Mouse (Mus musculus): ENCODE data around the gene Znhit1. TPM values are rescaled to one million over a fixed set of nuclear protein-coding genes. Genes with fewer than 3 reads are reported as not detected.

Gene Znhit1
- 104 and 114 TPM in 2 replicates for polyA plus RNA-seq (2014; fragmentation: Nextera tagmentation; extraction: Ambion mirVana)

DNA sequence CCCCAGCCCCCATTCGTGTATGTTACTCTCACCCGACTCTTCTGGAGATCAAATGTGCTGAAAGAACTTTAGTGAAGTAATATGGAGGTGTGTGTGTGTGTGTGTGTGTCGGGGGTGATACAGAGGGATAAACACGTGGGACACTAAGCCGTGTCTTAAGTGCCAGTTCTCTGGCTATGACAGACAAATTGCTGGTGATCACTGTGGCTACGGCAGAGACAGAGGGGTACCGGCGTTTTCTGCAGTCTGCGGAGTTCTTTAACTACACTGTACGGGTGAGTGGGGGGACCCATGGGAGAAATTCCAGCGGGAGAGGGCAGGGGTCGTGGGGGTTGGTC, at the start of gene Znhit1:
Znhit1 (minus strand) TSS at position 88 of the 338 bp plus-strand sequence.
- peaks cover 22% of the 10 kb centered on the region for H3K36me3 ChIP-seq (ENCODE audit: control insufficient read depth, insufficient read depth, low read length)
- peak within 1 kb of the TSS; percentile 97 for H3K27ac ChIP-seq (replicated peaks; ENCODE audit: low read depth, low read length)
- H3K4me2 ChIP-seq (ENCODE audit: low read depth, severe bottlenecking) = peak within 1 kb of the TSS; percentile 79
- peaks cover 10% of the 10 kb centered on the region; the same call in 1 of the 2 replicates for H3K4me1 ChIP-seq (ENCODE audit: control insufficient read depth, insufficient read depth, low read length)
- 11% methylated on average over 12 of the region's 12 CpGs for WGBS
- H3K27me3 ChIP-seq (ENCODE audit: control insufficient read depth, insufficient read depth, low read length) = no peaks in the 10 kb centered on the region
- DNase-seq (ENCODE audit: low spot score) = no peak
- H3K9me3 ChIP-seq (ENCODE audit: control insufficient read depth, low read length) = no peaks in the 10 kb centered on the region
- H3K4me3 ChIP-seq (ENCODE audit: low read depth, low read length) = peak within 1 kb of the TSS; percentile 91
- ATAC-seq (ENCODE audit: insufficient number of reproducible peaks, low FRiP score, low TSS enrichment, low read depth) = no peak
- peak within 1 kb of the TSS; percentile 92 for H3K9ac ChIP-seq (ENCODE audit: low read length)

DNA sequence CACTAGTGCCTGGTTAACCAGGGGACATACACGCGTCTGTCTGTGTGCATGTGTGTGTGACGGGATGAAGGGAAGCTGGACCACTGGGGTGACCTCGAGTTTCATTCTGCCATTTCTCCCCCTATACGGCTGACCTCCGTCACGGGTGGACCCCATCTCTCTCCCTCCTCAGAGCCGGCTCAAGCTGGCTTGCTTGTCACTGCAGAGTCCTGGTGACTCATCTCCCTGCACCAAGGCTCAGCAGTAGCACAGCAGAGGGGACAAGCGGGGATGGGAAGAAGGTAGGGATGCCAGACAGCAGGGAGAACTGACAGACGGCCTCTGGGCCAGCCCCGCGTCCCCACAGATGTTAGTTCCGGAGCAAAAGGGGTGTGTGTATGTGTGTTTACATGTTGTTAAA, 48.4 kb upstream of the Znhit1 start:
- no peak overlapping the region for H3K9ac ChIP-seq (ENCODE audit: low read length)
- H3K27ac ChIP-seq (replicated peaks; ENCODE audit: low read depth, low read length) = no peak overlapping the region
- H3K4me2 ChIP-seq (ENCODE audit: low read depth, severe bottlenecking) = no peak overlapping the region
- no peak for ATAC-seq (ENCODE audit: insufficient number of reproducible peaks, low FRiP score, low TSS enrichment, low read depth)
- no peak overlapping the region for H3K4me3 ChIP-seq (ENCODE audit: low read depth, low read length)
- peaks cover 13% of the 10 kb centered on the region for H3K4me1 ChIP-seq (ENCODE audit: control insufficient read depth, insufficient read depth, low read length)
- peaks cover 12% of the 10 kb centered on the region for H3K27me3 ChIP-seq (ENCODE audit: control insufficient read depth, insufficient read depth, low read length)
- DNase-seq (ENCODE audit: low spot score) = no peak
- WGBS = 84% methylated on average over 13 of the region's 13 CpGs
- no peaks in the 10 kb centered on the region for H3K9me3 ChIP-seq (ENCODE audit: control insufficient read depth, low read length)
- H3K36me3 ChIP-seq (ENCODE audit: control insufficient read depth, insufficient read depth, low read length) = peaks cover 3% of the 10 kb centered on the region; the same call in 1 of the 2 replicates

DNA sequence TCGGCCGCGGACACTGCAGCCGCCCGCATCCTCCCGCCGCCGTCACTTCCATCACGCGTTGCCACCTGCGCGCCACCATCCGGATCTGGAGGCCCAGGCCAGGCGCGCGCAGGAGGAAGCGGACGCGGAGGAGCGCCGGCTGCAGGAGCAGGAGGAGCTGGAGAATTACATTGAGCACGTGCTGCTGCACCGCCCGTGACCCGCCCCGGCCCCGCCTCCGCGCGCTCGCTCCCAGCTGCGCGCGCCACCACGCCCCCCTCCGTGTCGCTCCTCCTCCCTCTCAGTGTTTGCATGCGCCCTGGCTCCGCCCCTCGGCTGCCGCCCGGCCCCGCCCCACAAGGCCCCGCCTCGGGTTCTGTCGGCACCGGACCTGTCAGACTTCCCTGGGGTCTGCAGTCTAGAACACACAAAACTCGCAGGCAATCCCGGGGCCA, 44.8 kb upstream of the Znhit1 start:
- no peak overlapping the region for H3K27ac ChIP-seq (replicated peaks; ENCODE audit: low read depth, low read length)
- ATAC-seq (ENCODE audit: insufficient number of reproducible peaks, low FRiP score, low TSS enrichment, low read depth) = peak; percentile 53
- under 1% methylated on average over 47 of the region's 49 CpGs for WGBS
- H3K4me3 ChIP-seq (ENCODE audit: low read depth, low read length) = peak overlapping the region; percentile 35
- H3K9ac ChIP-seq (ENCODE audit: low read length) = no peak overlapping the region
- peaks cover 17% of the 10 kb centered on the region for H3K4me1 ChIP-seq (ENCODE audit: control insufficient read depth, insufficient read depth, low read length)
- peak overlapping the region; percentile 95 for H3K4me2 ChIP-seq (ENCODE audit: low read depth, severe bottlenecking)
- H3K27me3 ChIP-seq (ENCODE audit: control insufficient read depth, insufficient read depth, low read length) = peaks cover 46% of the 10 kb centered on the region
- no peaks in the 10 kb centered on the region for H3K9me3 ChIP-seq (ENCODE audit: control insufficient read depth, low read length)
- H3K36me3 ChIP-seq (ENCODE audit: control insufficient read depth, insufficient read depth, low read length) = no peaks in the 10 kb centered on the region
- peak; percentile 94 for DNase-seq (ENCODE audit: low spot score)

DNA sequence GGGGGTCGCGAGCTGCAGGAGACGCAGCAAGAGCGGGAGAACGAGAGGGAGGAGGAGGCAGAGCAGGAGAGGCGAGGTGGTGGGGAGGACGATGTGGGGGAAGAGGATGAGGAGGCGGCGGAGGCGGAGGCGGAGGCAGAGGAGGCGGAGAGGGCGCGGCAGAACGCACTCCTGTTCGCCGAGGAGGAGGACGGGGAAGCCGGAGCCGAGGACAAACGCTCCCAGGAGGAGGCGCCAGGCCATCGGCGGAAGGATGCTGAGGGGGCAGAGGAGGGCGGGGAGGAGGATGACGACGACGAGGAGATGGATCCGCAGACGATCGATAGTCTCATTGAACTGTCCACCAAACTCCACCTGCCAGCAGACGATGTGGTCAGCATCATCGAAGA, 44.2 kb upstream of the Znhit1 start:
- H3K9ac ChIP-seq (ENCODE audit: low read length) = no peak overlapping the region
- H3K4me2 ChIP-seq (ENCODE audit: low read depth, severe bottlenecking) = peak overlapping the region; percentile 95
- H3K36me3 ChIP-seq (ENCODE audit: control insufficient read depth, insufficient read depth, low read length) = no peaks in the 10 kb centered on the region
- no peaks in the 10 kb centered on the region for H3K9me3 ChIP-seq (ENCODE audit: control insufficient read depth, low read length)
- peaks cover 49% of the 10 kb centered on the region for H3K27me3 ChIP-seq (ENCODE audit: control insufficient read depth, insufficient read depth, low read length)
- no peak overlapping the region for H3K27ac ChIP-seq (replicated peaks; ENCODE audit: low read depth, low read length)
- under 1% methylated on average over 30 of the region's 33 CpGs for WGBS
- H3K4me3 ChIP-seq (ENCODE audit: low read depth, low read length) = peak overlapping the region; percentile 35
- ATAC-seq (ENCODE audit: insufficient number of reproducible peaks, low FRiP score, low TSS enrichment, low read depth) (no peak), DNase-seq (ENCODE audit: low spot score) (no peak)
- peaks cover 17% of the 10 kb centered on the region for H3K4me1 ChIP-seq (ENCODE audit: control insufficient read depth, insufficient read depth, low read length)

- H3K9ac ChIP-seq (ENCODE audit: low read length) = no peak overlapping the region
Observed at GRCm38 (mm10) chr5:137031076-137032032, 43.5 kb upstream of the Znhit1 start.

DNA sequence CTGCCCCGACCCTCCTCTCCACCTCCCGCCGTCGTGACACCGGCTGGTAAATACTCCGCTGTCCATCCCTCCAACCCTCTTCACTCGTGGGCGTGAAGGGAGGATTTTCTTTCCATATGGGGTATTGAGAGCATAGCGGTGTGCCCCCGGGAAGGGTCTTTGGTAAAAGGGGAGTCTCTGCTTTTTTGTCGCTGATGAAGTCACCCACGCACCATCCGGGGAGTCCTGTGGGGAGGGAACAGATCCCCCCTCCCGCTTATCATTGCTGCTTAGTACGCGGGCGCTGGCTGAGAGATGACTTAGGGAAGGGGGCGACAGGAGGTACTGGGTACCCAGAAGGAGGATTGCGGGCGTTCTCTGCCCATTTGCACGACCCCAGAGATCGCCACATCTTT, 42.6 kb upstream of the Znhit1 start:
- Histone ChIP-seq H3K4me1 (ENCODE audit: control insufficient read depth, insufficient read depth, low read length) (peaks cover 17% of the 10 kb centered on the region), H3K27me3 (ENCODE audit: control insufficient read depth, insufficient read depth, low read length) (peaks cover 63% of the 10 kb centered on the region), H3K9me3 (ENCODE audit: control insufficient read depth, low read length) (no peaks in the 10 kb centered on the region), H3K9ac (ENCODE audit: low read length) (no peak overlapping the region), H3K4me2 (ENCODE audit: low read depth, severe bottlenecking) (no peak overlapping the region), H3K36me3 (ENCODE audit: control insufficient read depth, insufficient read depth, low read length) (no peaks in the 10 kb centered on the region), H3K27ac (replicated peaks; ENCODE audit: low read depth, low read length) (no peak overlapping the region), H3K4me3 (ENCODE audit: low read depth, low read length) (no peak overlapping the region)
- ATAC-seq (ENCODE audit: insufficient number of reproducible peaks, low FRiP score, low TSS enrichment, low read depth) (no peak), DNase-seq (ENCODE audit: low spot score) (no peak)
- WGBS = 16% methylated on average over 22 of the region's 22 CpGs

More at GRCm38 (mm10) chr5:137031076-137032032, 43.5 kb upstream of the Znhit1 start:
- Histone ChIP-seq H3K27me3 (ENCODE audit: control insufficient read depth, insufficient read depth, low read length) (peaks cover 55% of the 10 kb centered on the region), H3K9me3 (ENCODE audit: control insufficient read depth, low read length) (no peaks in the 10 kb centered on the region), H3K27ac (replicated peaks; ENCODE audit: low read depth, low read length) (no peak overlapping the region), H3K36me3 (ENCODE audit: control insufficient read depth, insufficient read depth, low read length) (no peaks in the 10 kb centered on the region), H3K4me1 (ENCODE audit: control insufficient read depth, insufficient read depth, low read length) (peaks cover 17% of the 10 kb centered on the region), H3K4me3 (ENCODE audit: low read depth, low read length) (peak overlapping the region; percentile 35), H3K4me2 (ENCODE audit: low read depth, severe bottlenecking) (peak overlapping the region; percentile 95)
- DNase-seq (ENCODE audit: low spot score) (peak; percentile 51), ATAC-seq (ENCODE audit: insufficient number of reproducible peaks, low FRiP score, low TSS enrichment, low read depth) (no peak)
- 1% methylated on average over 78 of the region's 78 CpGs for WGBS

DNA sequence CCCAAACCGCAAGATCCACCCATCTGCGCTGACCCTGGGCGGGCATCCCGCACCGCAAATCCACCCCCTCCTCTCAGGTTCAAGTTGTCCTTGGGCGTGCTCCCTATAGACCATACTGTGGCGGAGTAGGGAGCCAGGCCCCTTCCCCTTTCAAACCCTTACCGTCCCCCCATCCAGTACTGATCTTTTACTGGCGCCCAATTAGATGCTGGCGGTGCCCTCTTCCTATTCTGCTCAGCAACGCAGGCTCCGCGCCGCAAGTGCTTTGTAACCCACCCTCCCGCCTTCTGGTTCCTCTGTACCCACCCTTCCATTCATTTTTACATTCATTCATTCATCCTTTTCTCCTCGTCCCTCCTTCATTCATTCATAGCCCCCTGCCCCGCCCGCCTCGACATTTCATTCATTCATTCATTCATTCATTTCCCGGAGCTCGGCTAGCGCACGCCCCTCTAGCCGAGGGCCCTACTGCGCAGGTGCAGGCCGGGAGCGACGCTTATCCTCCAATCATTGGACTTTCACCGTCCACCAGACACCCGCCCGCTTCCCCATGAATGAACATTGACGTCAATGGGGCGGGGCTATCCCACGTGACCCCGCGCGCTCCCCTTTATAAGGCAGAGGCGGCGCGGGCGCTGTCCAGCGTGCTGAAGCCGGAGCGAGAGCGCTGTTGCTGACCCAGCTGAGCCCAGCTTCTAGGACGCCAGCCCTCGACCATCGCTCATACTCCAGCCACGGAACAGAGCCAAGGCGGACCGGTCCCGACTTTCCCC, 42.0 kb upstream of the Znhit1 start:
- Histone ChIP-seq H3K36me3 (ENCODE audit: control insufficient read depth, insufficient read depth, low read length) (no peaks in the 10 kb centered on the region), H3K9me3 (ENCODE audit: control insufficient read depth, low read length) (no peaks in the 10 kb centered on the region), H3K4me2 (ENCODE audit: low read depth, severe bottlenecking) (peak overlapping the region; percentile 58), H3K27me3 (ENCODE audit: control insufficient read depth, insufficient read depth, low read length) (peaks cover 69% of the 10 kb centered on the region), H3K27ac (replicated peaks; ENCODE audit: low read depth, low read length) (no peak overlapping the region), H3K9ac (ENCODE audit: low read length) (no peak overlapping the region), H3K4me1 (ENCODE audit: control insufficient read depth, insufficient read depth, low read length) (peaks cover 17% of the 10 kb centered on the region), H3K4me3 (ENCODE audit: low read depth, low read length) (peak overlapping the region; percentile 29)
- DNase-seq (ENCODE audit: low spot score) (peak; percentile 99), ATAC-seq (ENCODE audit: insufficient number of reproducible peaks, low FRiP score, low TSS enrichment, low read depth) (peak; percentile 84)
- WGBS = under 1% methylated on average over 52 of the region's 52 CpGs

DNA sequence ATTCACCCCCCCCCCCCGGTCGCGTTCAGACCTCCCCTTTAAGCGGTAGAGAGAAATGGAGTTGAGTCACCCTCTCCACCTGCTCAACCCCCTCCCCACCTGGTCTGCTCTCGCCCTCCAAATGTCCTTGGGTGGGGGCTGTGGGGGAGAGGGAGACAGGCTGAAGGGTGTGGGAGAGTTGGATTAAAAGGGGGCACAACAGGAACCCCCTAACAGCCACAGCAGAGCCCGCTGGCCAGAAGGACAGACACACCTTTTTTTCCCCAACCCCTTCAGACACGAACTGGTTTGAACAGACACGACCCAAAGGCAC, 41.4 kb upstream of the Znhit1 start:
- Histone ChIP-seq H3K4me1 (ENCODE audit: control insufficient read depth, insufficient read depth, low read length) (peaks cover 17% of the 10 kb centered on the region), H3K36me3 (ENCODE audit: control insufficient read depth, insufficient read depth, low read length) (no peaks in the 10 kb centered on the region), H3K9ac (ENCODE audit: low read length) (no peak overlapping the region), H3K4me2 (ENCODE audit: low read depth, severe bottlenecking) (peak overlapping the region; percentile 58), H3K9me3 (ENCODE audit: control insufficient read depth, low read length) (no peaks in the 10 kb centered on the region), H3K27ac (replicated peaks; ENCODE audit: low read depth, low read length) (no peak overlapping the region), H3K4me3 (ENCODE audit: low read depth, low read length) (peak overlapping the region; percentile 29; the same call in 1 of the 2 replicates), H3K27me3 (ENCODE audit: control insufficient read depth, insufficient read depth, low read length) (peaks cover 70% of the 10 kb centered on the region)
- DNase-seq (ENCODE audit: low spot score) (no peak), ATAC-seq (ENCODE audit: insufficient number of reproducible peaks, low FRiP score, low TSS enrichment, low read depth) (no peak)
- 3% methylated on average over 8 of the region's 8 CpGs for WGBS
